Mouse (Mus musculus) retina, adult 2 months (tissue): Measurements from ENCODE around the gene Zfp217.

Experiments used
- DNase-seq: peaks from one replicate; pipeline ENCODE4 v3.0.0-alpha.2; 2012; ENCODE audit warnings: low read depth, low spot score

Zfp217 gene

DNA sequence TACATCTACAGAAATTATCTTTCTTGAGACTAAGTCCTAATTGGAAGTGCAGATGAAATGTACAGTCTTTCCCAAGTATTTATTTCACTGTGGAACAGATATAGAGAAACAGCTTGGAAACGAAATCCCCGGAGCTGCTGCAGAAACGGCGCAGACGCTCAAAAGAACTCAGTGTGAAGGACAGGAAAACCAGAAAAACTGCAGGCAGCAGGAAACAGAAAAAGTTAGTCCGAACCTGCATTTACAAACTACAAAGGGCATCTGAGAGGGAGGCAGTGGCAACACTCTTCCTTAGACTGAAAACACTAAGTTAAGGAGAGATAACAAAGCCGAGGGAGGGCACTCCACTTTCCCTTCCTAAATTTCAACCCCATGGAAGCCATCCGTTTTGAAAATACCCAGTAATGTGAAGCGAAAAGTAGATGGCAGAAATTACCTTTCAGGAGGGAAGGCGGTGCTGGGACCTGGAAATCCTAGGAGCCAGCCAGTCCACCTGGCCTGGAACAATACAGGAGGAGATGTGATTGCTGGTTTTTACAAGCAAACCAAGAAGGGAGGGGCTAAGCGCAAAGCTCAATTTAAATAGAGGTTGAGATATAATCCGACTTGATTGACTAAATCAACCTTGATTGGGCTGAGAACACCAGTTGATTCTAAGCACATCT lies 13.7 kb downstream of the Zfp217 start:
- DNase-seq, result no peak

DNA sequence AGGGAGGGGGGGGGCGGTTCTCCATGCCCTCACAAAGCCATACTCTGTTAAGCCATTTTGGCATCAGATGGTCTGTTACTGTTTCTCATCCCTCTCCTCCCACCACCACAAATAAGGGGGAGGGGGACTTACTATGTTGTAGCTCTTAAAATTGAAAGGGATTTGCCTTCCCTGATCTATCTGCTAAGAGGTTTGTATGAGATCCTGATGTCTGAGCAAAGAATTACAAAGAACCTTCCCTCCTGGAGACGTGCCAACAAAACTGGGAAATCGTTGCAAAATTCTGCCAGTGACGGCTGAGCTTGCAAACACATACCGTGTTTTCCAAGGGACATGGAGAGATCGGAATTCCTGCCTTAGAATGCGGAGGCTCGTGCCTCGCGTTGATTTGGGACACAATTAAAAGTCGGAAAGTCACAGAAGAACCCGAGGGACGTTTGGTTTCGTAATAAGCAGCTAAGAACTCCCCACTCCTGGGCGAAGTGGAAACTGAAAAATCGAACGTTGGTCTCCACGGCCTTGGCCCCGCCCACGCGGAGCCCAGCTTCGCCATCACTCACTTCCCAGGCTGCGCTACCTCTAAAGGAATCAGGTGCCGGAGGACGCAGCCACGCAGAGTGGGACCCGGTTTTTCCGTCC lies 14.7 kb downstream of the Zfp217 start:
- DNase-seq, result no peak

- DNase-seq, result no peak
These were observed 15.2 kb downstream of the Zfp217 start for GRCm38 (mm10) chr2:170132716-170133092.

GRCm38 (mm10) chr2:170131981-170132460 lies 15.9 kb downstream of the Zfp217 start:
- DNase-seq, result no peak

- peak; percentile 72 for DNase-seq
These were observed 16.9 kb downstream of the Zfp217 start for GRCm38 (mm10) chr2:170130780-170131645.

DNA sequence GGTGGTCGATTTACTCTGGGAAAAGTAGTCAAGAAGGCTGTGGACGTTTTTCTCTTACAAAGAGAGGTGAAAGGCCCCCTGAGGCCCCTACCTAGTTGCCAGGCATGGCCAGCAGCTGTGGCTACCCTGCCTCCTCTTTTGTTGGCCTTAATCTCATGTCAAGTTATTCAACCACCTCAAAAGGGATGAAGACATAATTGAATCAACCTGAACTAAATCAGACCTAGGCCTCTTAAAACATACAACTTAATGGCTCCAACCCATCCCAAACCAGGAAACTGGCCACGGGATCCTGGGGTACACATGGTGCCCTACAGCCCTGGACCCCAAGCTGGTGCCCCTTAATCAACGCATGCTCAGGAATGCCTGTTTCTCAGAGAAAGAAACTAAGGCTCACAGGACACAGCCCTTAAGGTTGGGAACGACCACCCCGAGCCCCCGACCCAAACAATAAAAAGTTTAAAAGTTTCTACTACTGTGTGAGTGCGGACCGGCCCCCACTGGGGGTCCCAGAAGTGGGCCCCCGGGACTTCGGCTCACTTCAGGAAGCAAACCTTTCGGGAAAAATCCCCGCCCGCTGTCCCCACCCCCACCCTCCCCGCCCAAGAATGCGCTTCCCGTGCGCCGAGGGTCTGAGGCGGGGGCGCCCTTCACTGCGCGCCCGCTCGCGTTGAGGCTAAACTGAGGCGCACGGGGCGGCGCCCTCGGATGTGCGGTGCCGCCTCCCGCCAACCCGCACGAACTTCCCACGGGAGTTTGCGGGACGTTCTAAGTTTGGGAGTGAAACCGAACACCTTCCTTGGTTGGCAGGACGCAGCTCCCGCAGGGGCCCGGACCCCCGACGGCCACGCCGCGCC lies 17.8 kb downstream of the Zfp217 start:
- DNase-seq, result no peak

GRCm38 (mm10) chr2:170129248-170129922 lies 18.5 kb downstream of the Zfp217 start:
- no peak for DNase-seq

DNA sequence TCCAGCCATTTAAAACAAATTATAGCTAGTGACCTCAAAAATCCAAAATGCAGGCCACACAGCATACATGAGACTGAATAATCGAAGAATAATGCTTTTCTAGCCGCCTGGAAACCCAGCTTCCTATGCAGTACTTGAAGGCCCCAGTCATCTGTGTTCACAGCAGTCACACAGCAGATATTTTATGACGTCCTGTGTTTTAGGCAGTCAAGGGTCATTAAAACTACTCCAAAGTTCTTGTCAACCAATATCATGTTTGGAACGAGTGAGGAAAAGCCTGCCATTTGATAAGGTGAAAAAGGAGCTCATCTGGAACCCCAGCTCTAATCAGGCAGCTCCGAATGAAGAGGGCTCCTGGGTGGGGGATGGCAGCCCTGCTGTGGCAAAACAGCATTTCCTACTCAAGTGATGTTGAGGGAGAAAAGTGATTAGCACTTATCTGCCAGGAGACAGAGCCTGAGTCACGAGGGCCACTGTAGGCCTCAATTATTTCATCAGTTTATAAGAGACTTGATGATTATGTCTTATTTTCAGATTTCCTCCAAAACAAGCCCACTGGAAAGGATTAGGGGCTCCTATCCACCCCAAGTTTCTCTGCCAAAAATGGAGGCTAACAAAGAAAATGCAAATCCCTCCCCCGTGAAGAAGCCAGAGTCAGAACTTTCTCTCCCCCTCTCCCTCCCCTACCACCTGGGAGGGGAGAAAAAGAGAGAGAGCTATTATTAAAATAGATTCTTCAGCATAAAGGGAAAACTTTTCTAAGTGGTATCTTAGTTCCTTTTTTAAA lies 19.2 kb downstream of the Zfp217 start:
- no peak for DNase-seq

DNA sequence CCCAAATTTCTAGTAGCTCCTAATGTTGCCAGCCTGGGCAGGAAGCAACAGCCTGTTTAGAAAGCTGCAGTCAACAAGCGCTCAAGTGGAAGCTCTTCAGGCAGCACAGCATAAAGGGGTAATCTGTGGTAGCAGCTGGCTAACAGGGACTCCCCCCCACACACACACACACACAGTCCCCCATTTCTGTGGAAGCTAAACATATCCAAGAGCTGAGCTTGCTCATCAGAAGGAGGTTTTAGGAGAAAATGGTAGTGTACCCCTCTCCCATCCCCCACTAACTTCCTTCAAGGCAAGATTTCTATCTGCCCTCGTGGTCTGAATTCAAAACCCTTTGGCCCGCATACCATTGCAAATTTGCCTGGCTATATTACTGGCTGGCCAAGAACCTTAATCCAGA lies 20.4 kb downstream of the Zfp217 start:
- no peak for DNase-seq

DNA sequence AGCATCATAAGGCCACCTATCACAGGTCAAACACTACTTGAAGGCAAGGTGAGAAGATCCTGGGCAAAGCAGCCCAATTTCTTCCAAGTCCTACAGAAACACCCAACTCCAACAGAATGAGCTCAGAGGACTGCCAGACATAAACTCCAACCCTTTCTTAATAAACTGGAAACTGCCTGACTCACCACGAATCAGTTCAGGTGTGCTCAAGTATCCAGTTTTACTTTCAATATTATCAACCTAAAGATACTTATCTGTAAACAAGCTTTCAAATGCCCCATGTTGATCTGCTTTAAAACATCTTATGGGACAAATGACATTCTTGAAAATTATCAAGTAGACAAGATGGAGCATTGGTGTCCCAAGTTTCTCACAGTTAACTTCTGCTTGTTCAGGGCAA lies 21.6 kb downstream of the Zfp217 start:
- DNase-seq, result no peak

DNA sequence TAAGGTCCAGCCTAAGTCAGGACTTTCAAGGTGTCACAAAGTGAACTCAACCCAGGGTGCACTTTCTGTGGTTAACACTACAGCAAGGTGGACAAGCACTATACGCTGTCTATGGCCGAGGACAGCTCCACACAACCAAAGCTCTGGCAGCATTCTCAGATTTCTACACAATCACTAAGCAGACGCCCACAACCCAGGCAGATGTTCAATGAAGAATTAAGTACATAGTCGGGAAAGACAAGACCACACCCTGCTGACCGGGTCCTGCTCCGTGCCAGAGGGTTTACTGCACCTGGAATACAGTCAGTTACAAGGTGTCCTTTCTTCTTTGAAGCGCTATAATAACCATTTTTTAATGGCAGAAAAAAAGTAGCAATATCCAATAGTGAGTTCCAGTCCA lies 25.7 kb downstream of the Zfp217 start:
- no peak for DNase-seq

DNA sequence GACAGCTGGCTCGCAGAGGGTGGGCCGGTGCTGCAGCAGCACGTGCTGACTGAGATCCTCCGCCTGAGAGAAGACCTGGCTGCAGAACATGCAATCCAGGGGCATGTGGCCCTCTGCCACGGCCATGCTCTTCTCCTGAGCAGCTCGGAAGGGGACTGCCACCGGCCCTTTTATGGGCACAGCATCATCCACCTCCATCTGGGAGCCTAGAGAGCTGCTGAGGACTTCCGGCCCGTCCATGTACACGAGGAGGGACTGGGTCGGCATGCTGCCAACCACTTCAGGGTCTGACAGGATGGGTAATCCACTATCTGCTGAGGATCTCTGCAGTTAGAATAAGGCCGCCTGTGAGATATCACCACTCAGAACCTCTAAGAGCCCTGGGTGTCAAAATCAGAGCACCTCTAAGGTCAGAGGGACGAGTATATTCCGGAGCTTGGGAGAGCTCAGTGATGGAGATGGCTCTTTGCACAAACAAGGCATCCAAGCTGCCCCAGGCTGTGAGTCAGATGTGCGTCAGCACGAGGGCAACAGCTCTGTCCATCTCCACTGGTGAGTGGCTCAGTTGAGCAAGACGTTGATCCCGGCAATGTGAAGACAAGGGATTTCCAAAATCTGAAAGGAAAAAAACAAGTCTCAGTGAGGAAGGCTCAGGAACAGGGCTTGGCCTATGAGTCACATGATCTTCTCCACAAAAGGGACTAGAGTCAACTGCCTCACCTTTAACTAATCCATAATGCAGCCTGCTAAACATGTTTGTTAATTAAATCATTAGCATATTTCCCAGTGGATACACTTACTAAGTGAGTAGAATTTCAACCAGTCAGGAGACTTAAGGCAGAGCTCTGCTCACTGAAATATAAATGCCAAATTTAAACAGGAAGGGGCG lies 27.5 kb downstream of the Zfp217 start:
- DNase-seq, result no peak

DNA sequence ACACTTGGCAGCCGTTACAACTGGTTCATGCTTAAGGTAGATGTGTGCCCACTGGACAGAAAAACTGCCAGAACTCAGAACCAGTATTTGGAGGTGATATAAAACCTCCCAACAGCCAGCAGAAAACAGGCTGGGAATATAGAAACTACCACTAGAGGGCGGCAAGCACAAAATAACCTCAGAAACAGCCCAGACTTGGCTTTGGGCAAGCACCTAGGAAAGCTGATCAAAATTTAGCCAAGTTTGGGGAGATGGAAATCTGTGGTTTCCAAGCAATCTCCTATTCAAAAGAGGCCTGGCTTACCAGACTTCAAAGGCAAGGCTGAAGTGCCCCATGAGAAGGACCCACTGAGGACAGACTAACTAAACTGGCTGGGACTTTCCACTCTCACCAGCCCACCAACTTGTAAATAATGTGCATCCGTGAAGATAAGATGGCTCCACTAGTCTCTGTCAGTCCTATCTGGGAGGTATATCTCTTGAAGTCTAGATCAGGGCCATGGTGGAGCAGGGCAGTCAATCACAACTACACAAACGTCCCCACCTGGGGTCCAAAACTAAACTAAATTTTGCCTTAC lies 31.1 kb downstream of the Zfp217 start:
- peak; percentile 44 for DNase-seq

DNA sequence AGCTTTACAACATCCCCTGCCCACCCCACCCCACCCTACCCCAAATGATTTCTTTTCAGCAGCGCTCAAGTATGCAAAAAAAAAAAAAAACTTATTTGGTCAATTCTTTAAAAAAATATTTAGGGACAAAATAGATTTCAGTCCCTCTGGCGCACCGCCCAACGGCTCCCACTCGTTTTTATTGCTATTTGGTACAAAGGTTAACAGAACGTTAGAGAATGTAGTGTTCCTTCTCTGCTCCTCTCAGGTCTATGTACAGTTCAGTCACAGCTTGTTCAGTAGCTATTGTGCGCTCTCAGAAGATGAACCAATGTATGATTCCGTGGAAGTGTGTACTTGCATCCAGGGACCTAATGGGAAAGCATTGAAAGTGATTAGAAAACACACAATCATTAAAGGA lies 37.6 kb downstream of the Zfp217 start:
- no peak for DNase-seq

GRCm38 (mm10) chr2:170109528-170109927 lies 38.4 kb downstream of the Zfp217 start:
- no peak for DNase-seq

GRCm38 (mm10) chr2:170107791-170108190 lies 40.1 kb downstream of the Zfp217 start:
- DNase-seq, result no peak

- DNase-seq, result no peak
These were observed 41.9 kb downstream of the Zfp217 start for GRCm38 (mm10) chr2:170106000-170106399.

DNA sequence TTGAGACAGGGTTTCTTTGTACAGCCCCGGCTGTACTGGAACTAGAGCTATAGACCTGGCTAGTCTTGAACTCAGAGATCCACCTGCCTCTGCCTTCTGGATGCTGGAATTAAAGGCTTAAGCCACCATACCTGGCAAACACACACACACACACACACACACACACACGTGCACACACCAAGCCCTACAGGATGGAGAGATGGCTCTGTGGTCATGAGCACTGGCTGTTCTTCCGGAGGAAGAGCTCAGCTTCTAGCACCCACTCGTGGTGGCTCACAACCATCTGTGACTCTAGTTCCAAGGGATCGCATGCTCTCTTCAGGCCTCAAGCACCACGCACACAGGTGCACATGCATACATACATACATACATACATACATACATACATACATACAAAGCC lies 43.5 kb downstream of the Zfp217 start:
- DNase-seq, result no peak

DNA sequence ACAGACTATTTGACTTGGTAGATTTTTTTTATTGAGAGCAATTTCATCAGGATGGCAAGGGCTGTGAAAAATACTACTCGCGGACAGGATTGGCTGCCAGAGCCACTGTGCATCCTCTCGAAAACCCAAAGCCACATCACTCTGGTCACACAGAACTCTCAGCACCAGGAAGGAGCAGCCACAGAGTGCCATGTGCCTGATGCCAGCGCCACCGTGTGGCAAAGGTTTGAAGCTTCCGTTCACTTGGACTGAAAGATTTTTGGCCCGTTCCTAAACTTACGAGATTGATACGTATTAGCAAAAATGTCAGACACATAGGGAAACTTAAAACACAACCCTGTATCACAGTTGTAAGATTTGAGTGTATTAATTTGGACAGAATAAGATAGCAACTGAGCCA lies 44.1 kb downstream of the Zfp217 start:
- DNase-seq, result no peak
